Mouse (Mus musculus) spleen, adult 2 months (tissue): ENCODE measurements around the gene 1700010I14Rik. TPM values are rescaled to one million over a fixed set of nuclear protein-coding genes. Genes with fewer than 3 reads are reported as not detected.

Experiments used
- DNase-seq, 2 experiments: peaks; one replicate each; pipeline versions ENCODE4 v3.0.0 to v3.0.0-alpha.2; 2012 to 2021; ENCODE audit warnings: low spot score in 2 of 2, low read depth in 1 of 2
- H3K27ac ChIP-seq: fragments of 200-500 bp; 2 replicates; pipeline ENCODE4 v1.5.1; 2012; ENCODE audit warnings: low read length, inconsistent platforms; ENCODE audit not compliant: insufficient read depth
- H3K27me3 ChIP-seq: fragments of 200-500 bp; 2 replicates; pipeline ENCODE4 v1.6.1; 2012; ENCODE audit warnings: mild to moderate bottlenecking, moderate library complexity, low read length, inconsistent platforms; ENCODE audit not compliant: control insufficient read depth, insufficient read depth
- H3K36me3 ChIP-seq: fragments of 200-500 bp; 2 replicates; pipeline ENCODE4 v1.6.1; 2012; ENCODE audit warnings: mild to moderate bottlenecking, low read length, inconsistent platforms; ENCODE audit not compliant: control insufficient read depth, insufficient read depth
- H3K4me1 ChIP-seq: fragments of 200-500 bp; 2 replicates; pipeline ENCODE4 v1.6.1; 2011; ENCODE audit warnings: inconsistent platforms; ENCODE audit not compliant: control insufficient read depth, insufficient read depth, insufficient read length
- H3K4me3 ChIP-seq: fragments of 200-500 bp; 2 replicates; pipeline ENCODE4 v1.5.1; 2011; ENCODE audit warnings: mild to moderate bottlenecking, inconsistent platforms; ENCODE audit not compliant: insufficient read depth, insufficient read length; ENCODE audit errors: extremely low read depth
- CTCF ChIP-seq: fragments of 200-500 bp; IDR thresholded peaks from 2 replicates; pipeline ENCODE4 v1.5.1; 2011; ENCODE audit warnings: mild to moderate bottlenecking, inconsistent platforms; ENCODE audit not compliant: insufficient read depth, insufficient read length, insufficient replicate concordance; ENCODE audit errors: extremely low read depth
- POLR2A ChIP-seq: fragments of 200-500 bp; IDR thresholded peaks from 2 replicates; pipeline ENCODE4 v1.6.1; 2011; ENCODE audit warnings: low read depth, low read length, inconsistent platforms
- WGBS: fragments of 180-500 bp; shearing (Covaris S2); methylation state at CpG from one replicate; pipeline ENCODE4 v1.1.7; 2018; 5-methylcytosine and 5-hydroxymethylcytosine counted together
- polyA plus RNA-seq: library from polyadenylated mRNA; depleted of rRNA; stranded (reverse); fragments of >200 nt; gene quantifications from 2 replicates; pipeline ENCODE4 v1.2.3, GENCODE M21; 2012

1700010I14Rik gene
- polyA plus RNA-seq, 1 experiment, result 0.76 TPM

GRCm38 (mm10) chr17:8983576-8983975, 4.6 kb upstream of the 1700010I14Rik start:
- 90% methylated on average over 2 of the region's 2 CpGs for WGBS
- Histone ChIP-seq H3K4me1 (no peaks in the 10 kb centered on the region), H3K36me3 (no peaks in the 10 kb centered on the region), H3K4me3 (no peak overlapping the region), H3K27ac (no peak overlapping the region), H3K27me3 (no peaks in the 10 kb centered on the region)
- DNase-seq, result no peak
- TF ChIP-seq CTCF (no peak), POLR2A (no peak)

- H3K27me3 ChIP-seq, result no peaks in the 10 kb centered on the region
- no peak for TF ChIP-seq CTCF
- no peak for TF ChIP-seq POLR2A
- no peaks in the 10 kb centered on the region for H3K36me3 ChIP-seq
- H3K4me1 ChIP-seq, result no peaks in the 10 kb centered on the region
- no peak for DNase-seq
- H3K4me3 ChIP-seq, result no peak overlapping the region
- 85% methylated on average over 5 of the region's 5 CpGs for WGBS
- H3K27ac ChIP-seq, result no peak overlapping the region
These were observed 2.4 kb upstream of the 1700010I14Rik start for GRCm38 (mm10) chr17:8985714-8986113.

GRCm38 (mm10) chr17:8986551-8986950, 1.6 kb upstream of the 1700010I14Rik start:
- TF ChIP-seq POLR2A (no peak), CTCF (no peak)
- Histone ChIP-seq H3K4me3 (no peak overlapping the region), H3K27me3 (no peaks in the 10 kb centered on the region), H3K27ac (no peak overlapping the region), H3K36me3 (no peaks in the 10 kb centered on the region), H3K4me1 (no peaks in the 10 kb centered on the region)
- DNase-seq, result no peak
- WGBS, result 50% methylated on average over 2 of the region's 2 CpGs

- Histone ChIP-seq H3K27ac (no peak overlapping the region), H3K36me3 (no peaks in the 10 kb centered on the region), H3K4me1 (no peaks in the 10 kb centered on the region), H3K27me3 (no peaks in the 10 kb centered on the region), H3K4me3 (no peak overlapping the region)
- DNase-seq, result no peak
- WGBS, result 85% methylated on average over 5 of the region's 5 CpGs
- no peak for TF ChIP-seq CTCF
- TF ChIP-seq POLR2A, result no peak
These were observed 764 bp upstream of the 1700010I14Rik start for GRCm38 (mm10) chr17:8987369-8987768.

- TF ChIP-seq CTCF (no peak), POLR2A (no peak)
- 49% methylated on average over 8 of the region's 8 CpGs for WGBS
- Histone ChIP-seq H3K4me1 (no peaks in the 10 kb centered on the region), H3K27me3 (no peaks in the 10 kb centered on the region), H3K27ac (no peak overlapping the region), H3K4me3 (no peak overlapping the region), H3K36me3 (0 out of 2 replicates have a peak, but pooled peaks cover 1% of the 10 kb centered on the region)
- peak in 1 of 2 experiments; percentile 32 for DNase-seq
These were observed 3.0 kb downstream of the 1700010I14Rik start for GRCm38 (mm10) chr17:8991160-8991559.

- Histone ChIP-seq H3K27ac (no peak overlapping the region), H3K27me3 (no peaks in the 10 kb centered on the region), H3K4me1 (no peaks in the 10 kb centered on the region), H3K4me3 (no peak overlapping the region), H3K36me3 (peaks cover 3% of the 10 kb centered on the region; the same call in 1 of the 2 replicates)
- TF ChIP-seq POLR2A, result no peak
- TF ChIP-seq CTCF, result no peak
- DNase-seq, result no peak
- WGBS, result 85% methylated on average over 1 of the region's 1 CpGs
These were observed 7.2 kb downstream of the 1700010I14Rik start for GRCm38 (mm10) chr17:8995344-8995743.

GRCm38 (mm10) chr17:9002438-9002837, 14.3 kb downstream of the 1700010I14Rik start:
- Histone ChIP-seq H3K4me3 (no peak overlapping the region), H3K27ac (no peak overlapping the region), H3K4me1 (no peaks in the 10 kb centered on the region), H3K27me3 (no peaks in the 10 kb centered on the region), H3K36me3 (no peaks in the 10 kb centered on the region; the same call in 1 of the 2 replicates)
- TF ChIP-seq CTCF, result no peak
- no peak for DNase-seq
- 45% methylated on average over 4 of the region's 4 CpGs for WGBS
